Mouse (Mus musculus): ENCODE measurements at regions not wholly inside any gene's neighbourhood (a gene's known extent, or its start where the extent isn't known, plus 50 kb on each side); places are given as distances from the start of the nearest gene placed in this dataset.

GRCm38 (mm10) chr2:30525295-30525694 lies 51.3 kb upstream of the Ier5l start:
- DNase-seq (ENCODE audit: low spot score in 2 of 2) = peak in 1 of 2 experiments; percentile 45

GRCm38 (mm10) chr2:30525831-30526230 lies 51.8 kb upstream of the Ier5l start:
- no peak for DNase-seq (ENCODE audit: low spot score in 2 of 2)

GRCm38 (mm10) chr2:30527495-30527894 lies 53.5 kb upstream of the Ier5l start:
- no peak for DNase-seq (ENCODE audit: low spot score in 2 of 2)

GRCm38 (mm10) chr2:30532948-30533347 lies 58.9 kb upstream of the Ier5l start:
- no peak for DNase-seq (ENCODE audit: low spot score in 2 of 2)

GRCm38 (mm10) chr2:30533367-30533766 lies 59.3 kb upstream of the Ier5l start:
- DNase-seq (ENCODE audit: low spot score in 2 of 2) = no peak

GRCm38 (mm10) chr2:30534485-30534884 lies 60.4 kb upstream of the Cstad start:
- DNase-seq (ENCODE audit: low spot score in 2 of 2) = no peak

GRCm38 (mm10) chr2:30539305-30539704 lies 55.5 kb upstream of the Cstad start:
- no peak for DNase-seq (ENCODE audit: low spot score in 2 of 2)

- no peak for DNase-seq (ENCODE audit: low spot score in 2 of 2)
Measured at GRCm38 (mm10) chr2:30541541-30541940, 53.3 kb upstream of the Cstad start.

- DNase-seq (ENCODE audit: low spot score in 2 of 2) = peak; percentile 90 to 94
Measured at GRCm38 (mm10) chr2:30544782-30545435, 49.9 kb upstream of the Cstad start.

All from frontal cortex, postnatal 36 days (tissue).